ENCODE assay signal across 10 mouse cellular contexts in genomic region chr7:4123732-4124131, GRCm38 (mm10). TPM values are rescaled to one million over a fixed set of nuclear protein-coding genes. Genes with fewer than 3 reads are reported as not detected.
DNase-seq lines count a peak whose midpoint lies in the region; ATAC-seq and TF ChIP-seq lines count a peak whose summit lies in the region.
"Had no signal": no experiment of that assay in that cellular context is flagged by ENCODE, and none has a peak within 500 bp of the region (broad histone marks: within the 10 kb centered on the region; RNA-seq: fewer than 3 reads in every experiment).

No protein-coding gene starts in this region.

- no peaks in the 10 kb centered on the region for H3K9me3 ChIP-seq in intestine, embryonic 14.5 days (ENCODE audit: control insufficient read depth, low read length)
- no peaks in the 10 kb centered on the region for H3K9me3 ChIP-seq in intestine, postnatal 0 days (ENCODE audit: control insufficient read depth)
- no peaks in the 10 kb centered on the region for H3K9me3 ChIP-seq in stomach, embryonic 14.5 days (ENCODE audit: control insufficient read depth, low read depth, low read length)
- H3K9me3 ChIP-seq: megakaryocyte, embryonic 14.5 days had no signal

- no peaks in the 10 kb centered on the region for H3K36me3 ChIP-seq in intestine, embryonic 14.5 days (ENCODE audit: control insufficient read depth, insufficient read depth, low read length)
- H3K36me3 ChIP-seq in intestine, postnatal 0 days (ENCODE audit: control insufficient read depth, insufficient read depth), result no peaks in the 10 kb centered on the region
- H3K36me3 ChIP-seq in stomach, embryonic 14.5 days (ENCODE audit: control insufficient read depth, insufficient read depth, low read length), result no peaks in the 10 kb centered on the region

- no peak overlapping the region for H3K4me3 ChIP-seq in intestine, embryonic 14.5 days (ENCODE audit: low read depth, low read length)
- no peak overlapping the region for H3K4me3 ChIP-seq in intestine, postnatal 0 days (ENCODE audit: low read depth, low read length)
- no peak overlapping the region for H3K4me3 ChIP-seq in stomach, embryonic 14.5 days (ENCODE audit: low read depth, low read length)

- intact Hi-C loops in heart, postnatal 10 days (cut with DNase I), result no loop called here
- intact Hi-C loops in left cerebral cortex, postnatal 36 days (cut with DNase I), result loop anchor here (2.0 to 5.0 kb wide), 2 partner anchors 13 to 36 kb away; partner anchors contain the start of gene Leng8

- peaks cover 31% of the 10 kb centered on the region for H3K27me3 ChIP-seq in intestine, embryonic 14.5 days (replicated peaks; ENCODE audit: control insufficient read depth, insufficient read depth, low read length)
- peaks cover 12% of the 10 kb centered on the region for H3K27me3 ChIP-seq in intestine, postnatal 0 days (replicated peaks; ENCODE audit: control insufficient read depth, insufficient read depth, low read length)
- H3K27me3 ChIP-seq in stomach, embryonic 14.5 days (ENCODE audit: control insufficient read depth, insufficient read depth, low read length), result 0 out of 2 replicates have a peak, but pooled peaks cover 8% of the 10 kb centered on the region

- TF ChIP-seq CTCF in intestine, postnatal 0 days (IDR thresholded peaks at IDR 0.05; ENCODE audit: low read depth), result no peak

- H3K4me2 ChIP-seq in intestine, embryonic 14.5 days (ENCODE audit: low read length), result no peak overlapping the region
- no peak overlapping the region for H3K4me2 ChIP-seq in intestine, postnatal 0 days (replicated peaks; ENCODE audit: low read depth)
- no peak overlapping the region for H3K4me2 ChIP-seq in stomach, embryonic 14.5 days (replicated peaks; ENCODE audit: low read depth, low read length)

- ATAC-seq in intestine, embryonic 14.5 days (replicated peaks; ENCODE audit: low FRiP score, low TSS enrichment, low read depth), result peak; percentile 25
- ATAC-seq in intestine, postnatal 0 days, result no peak
- peak; percentile 25; the same call in 1 of the 2 replicates for ATAC-seq in stomach, embryonic 14.5 days (ENCODE audit: insufficient number of reproducible peaks, insufficient read depth, low FRiP score, low read depth)
- no peak for ATAC-seq in erythroid progenitor cell, adult 5-6 weeks (replicated peaks; ENCODE audit: low FRiP score, poor library complexity, severe bottlenecking)

- DNase-seq in intestine, embryonic 14.5 days (ENCODE audit: low spot score), result no peak
- peak; percentile 78 to 90 for DNase-seq in cerebellum, postnatal 25 days
- peak; percentile 72 to 80 for DNase-seq in heart, postnatal 10 days
- DNase-seq in left cerebral cortex, postnatal 36 days (ENCODE audit: low spot score in 2 of 2), result peak; percentile 73 to 75
- no peak for DNase-seq in spleen, postnatal 10 days (ENCODE audit: low spot score in 2 of 2)

- H3K4me1 ChIP-seq in intestine, embryonic 14.5 days (replicated peaks; ENCODE audit: control insufficient read depth, insufficient read depth, low read length), result no peaks in the 10 kb centered on the region
- no peaks in the 10 kb centered on the region; the same call in 1 of the 2 replicates for H3K4me1 ChIP-seq in intestine, postnatal 0 days (replicated peaks; ENCODE audit: control insufficient read depth, insufficient read depth, low read length)
- peaks cover 7% of the 10 kb centered on the region; the same call in 1 of the 2 replicates for H3K4me1 ChIP-seq in stomach, embryonic 14.5 days (ENCODE audit: control insufficient read depth, insufficient read depth, low read length)

- H3K27ac ChIP-seq in intestine, embryonic 14.5 days (ENCODE audit: low read depth), result no peak overlapping the region
- no peak overlapping the region for H3K27ac ChIP-seq in intestine, postnatal 0 days (ENCODE audit: low read depth, low read length)
- peak overlapping the region; percentile 6; the same call in 1 of the 2 replicates for H3K27ac ChIP-seq in stomach, embryonic 14.5 days (ENCODE audit: low read length)

- no peak overlapping the region for H3K9ac ChIP-seq in intestine, embryonic 14.5 days (ENCODE audit: low read length)
- no peak overlapping the region for H3K9ac ChIP-seq in intestine, postnatal 0 days (ENCODE audit: low read depth, low read length)
- no peak overlapping the region for H3K9ac ChIP-seq in stomach, embryonic 14.5 days (replicated peaks; ENCODE audit: low read depth, low read length)

- 43% methylated on average over 1 of the region's 1 CpGs for WGBS in intestine, embryonic 14.5 days
- WGBS in intestine, postnatal 0 days, result 67% methylated on average over 1 of the region's 1 CpGs
- WGBS in stomach, embryonic 14.5 days, result 70% methylated on average over 1 of the region's 1 CpGs

RNA-seq across cellular contexts. Expression of gene Ttyh1, which starts 4.5 kb away (rescaled TPM):
- polyA plus RNA-seq in intestine, embryonic 14.5 days (2014; fragmentation: Nextera tagmentation; extraction: Ambion mirVana), result 5.2 and 7.1 TPM in 2 replicates
- polyA plus RNA-seq in intestine, postnatal 0 days (2015; fragmentation: Nextera tagmentation; extraction: Ambion mirVana), result 2.6 and 3.7 TPM in 2 replicates
- total RNA-seq in heart, postnatal 10 days (2021), result 1 to 10 TPM; 1.4 to 2.3 TPM
- total RNA-seq in left cerebral cortex, postnatal 36 days (2021), result 100 to 1,000 TPM; 758 to 767 TPM
- polyA plus RNA-seq in stomach, embryonic 14.5 days (2014; fragmentation: Nextera tagmentation; extraction: Ambion mirVana), result 8.2 TPM in 2 replicates
- total RNA-seq in erythroid progenitor cell, adult 5-6 weeks (2015; ENCODE audit: low replicate concordance), result not detected in 2 replicates
- total RNA-seq in erythroid progenitor cell, adult 5-6 weeks (2017; ENCODE audit: low replicate concordance), result under 0.01 TPM in 1 of 2 replicates, not detected in the other

RNA-seq across cellular contexts. Expression of gene Leng8, which starts 13.1 kb away (rescaled TPM):
- 48.2 and 51.4 TPM in 2 replicates for polyA plus RNA-seq in intestine, embryonic 14.5 days (2014; fragmentation: Nextera tagmentation; extraction: Ambion mirVana)
- polyA plus RNA-seq in intestine, postnatal 0 days (2015; fragmentation: Nextera tagmentation; extraction: Ambion mirVana), result 13.8 and 15.2 TPM in 2 replicates
- 10 to 100 TPM; 57.3 to 57.9 TPM for total RNA-seq in heart, postnatal 10 days (2021)
- total RNA-seq in left cerebral cortex, postnatal 36 days (2021), result 100 to 1,000 TPM in 1 of 2 experiments, 10 to 100 TPM in 1; 95.5 to 201 TPM
- 58.7 and 62.3 TPM in 2 replicates for polyA plus RNA-seq in stomach, embryonic 14.5 days (2014; fragmentation: Nextera tagmentation; extraction: Ambion mirVana)
- 104 and 111 TPM in 2 replicates for total RNA-seq in erythroid progenitor cell, adult 5-6 weeks (2015; ENCODE audit: low replicate concordance)
- 106 and 112 TPM in 2 replicates for total RNA-seq in erythroid progenitor cell, adult 5-6 weeks (2017; ENCODE audit: low replicate concordance)

RNA-seq across cellular contexts. Expression of gene Leng9, which starts 26.4 kb away (rescaled TPM):
- polyA plus RNA-seq in intestine, embryonic 14.5 days (2014; fragmentation: Nextera tagmentation; extraction: Ambion mirVana), result 2.4 and 2.7 TPM in 2 replicates
- 14.1 and 16.0 TPM in 2 replicates for polyA plus RNA-seq in intestine, postnatal 0 days (2015; fragmentation: Nextera tagmentation; extraction: Ambion mirVana)
- 1 to 10 TPM; 2.8 to 3.2 TPM for total RNA-seq in heart, postnatal 10 days (2021)
- 1 to 10 TPM; 5.5 to 8.4 TPM for total RNA-seq in left cerebral cortex, postnatal 36 days (2021)
- polyA plus RNA-seq in stomach, embryonic 14.5 days (2014; fragmentation: Nextera tagmentation; extraction: Ambion mirVana), result 1.9 and 3.9 TPM in 2 replicates
- total RNA-seq in erythroid progenitor cell, adult 5-6 weeks (2015; ENCODE audit: low replicate concordance), result 2.9 TPM in 1 of 2 replicates, not detected in the other
- 0.64 and 1.4 TPM in 2 replicates for total RNA-seq in erythroid progenitor cell, adult 5-6 weeks (2017; ENCODE audit: low replicate concordance)

RNA-seq across cellular contexts. Expression of gene Cdc42ep5, which starts 40.9 kb away (rescaled TPM):
- polyA plus RNA-seq in intestine, embryonic 14.5 days (2014; fragmentation: Nextera tagmentation; extraction: Ambion mirVana), result 58.5 and 62.4 TPM in 2 replicates
- polyA plus RNA-seq in intestine, postnatal 0 days (2015; fragmentation: Nextera tagmentation; extraction: Ambion mirVana), result 120 and 126 TPM in 2 replicates
- 10 to 100 TPM; 11.6 to 12.3 TPM for total RNA-seq in heart, postnatal 10 days (2021)
- 1 to 10 TPM; 1.1 to 1.8 TPM for total RNA-seq in left cerebral cortex, postnatal 36 days (2021)
- polyA plus RNA-seq in stomach, embryonic 14.5 days (2014; fragmentation: Nextera tagmentation; extraction: Ambion mirVana), result 71.6 and 76.7 TPM in 2 replicates
- total RNA-seq in erythroid progenitor cell, adult 5-6 weeks (2015; ENCODE audit: low replicate concordance), result not detected in 2 replicates
- total RNA-seq in erythroid progenitor cell, adult 5-6 weeks (2017; ENCODE audit: low replicate concordance), result not detected in 2 replicates
- total RNA-seq: MEL had no signal

Comparison
In these comparisons a context has a peak if more than half of its experiments do, and no peak if none do; other contexts are left out.
1. ATAC-seq: peak in intestine, embryonic 14.5 days (single experiment) and stomach, embryonic 14.5 days (single experiment); none in intestine, postnatal 0 days (single experiment) and erythroid progenitor cell, adult 5-6 weeks (single experiment).
2. DNase-seq: peak in cerebellum, postnatal 25 days (2 of 2), heart, postnatal 10 days (2 of 2) and left cerebral cortex, postnatal 36 days (2 of 2); none in intestine, embryonic 14.5 days (single experiment) and spleen, postnatal 10 days (0 of 2).
3. RNA of gene Ttyh1, which starts 4.5 kb away (total RNA-seq): 758 to 767 TPM in left cerebral cortex, postnatal 36 days; 1.4 to 2.3 TPM in heart, postnatal 10 days and under 0.01 TPM in erythroid progenitor cell, adult 5-6 weeks; every median in the first group is over 100 times any median in the second.